ENCODE assay signal across 22 mouse cellular contexts in the genomic region with DNA sequence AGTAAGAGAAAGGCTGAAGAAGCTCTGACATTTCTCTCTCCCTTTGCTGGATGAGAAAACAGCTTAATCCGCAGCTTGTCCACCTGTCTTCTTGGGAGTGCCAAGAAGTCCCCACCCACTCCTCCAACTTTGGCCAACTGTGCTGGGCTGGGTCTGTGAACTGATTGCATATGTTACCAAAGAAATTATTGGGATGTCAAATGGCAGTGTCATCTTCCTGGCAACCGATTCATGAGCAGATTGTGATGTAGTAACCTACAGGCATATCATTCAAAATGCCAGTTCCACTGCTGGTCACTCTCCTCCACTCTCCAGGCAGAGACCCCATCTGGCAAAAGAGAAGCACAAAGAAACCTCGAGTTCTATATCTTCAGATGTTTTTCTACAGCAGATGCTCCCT.
DNase-seq lines count a peak whose midpoint lies in the region; ATAC-seq and TF ChIP-seq lines count a peak whose summit lies in the region.
"Had no signal": no experiment of that assay in that cellular context is flagged by ENCODE, and none has a peak within 500 bp of the region (broad histone marks: within the 10 kb centered on the region; RNA-seq: fewer than 3 reads in every experiment).

No protein-coding gene starts in this region.

- ATAC-seq in forebrain, embryonic 13.5 days, result peak; percentile 21; the same call in 1 of the 2 replicates
- peak; percentile 90 for ATAC-seq in hindbrain, postnatal 0 days
- ATAC-seq: intestine, embryonic 15.5 days; Patski had no signal

- no peak overlapping the region for H3K4me3 ChIP-seq in forebrain, embryonic 13.5 days
- H3K4me3 ChIP-seq in forebrain, embryonic 10.5 days, result no peak overlapping the region
- H3K4me3 ChIP-seq in hindbrain, postnatal 0 days (ENCODE audit: low read length), result no peak overlapping the region
- H3K4me3 ChIP-seq in hindbrain, embryonic 10.5 days, result no peak overlapping the region
- H3K4me3 ChIP-seq: embryonic facial prominence, embryonic 10.5 days; heart, embryonic 12.5 days; intestine, embryonic 15.5 days; left cerebral cortex, adult 2 months had no signal

- H3K27me3 ChIP-seq in forebrain, embryonic 13.5 days, result no peaks in the 10 kb centered on the region
- H3K27me3 ChIP-seq in forebrain, embryonic 10.5 days (ENCODE audit: poor library complexity, severe bottlenecking), result no peaks in the 10 kb centered on the region
- H3K27me3 ChIP-seq in hindbrain, postnatal 0 days (ENCODE audit: insufficient read depth, low read length), result no peaks in the 10 kb centered on the region
- no peaks in the 10 kb centered on the region for H3K27me3 ChIP-seq in hindbrain, embryonic 10.5 days (ENCODE audit: insufficient read depth, poor library complexity, severe bottlenecking)
- H3K27me3 ChIP-seq: heart, embryonic 12.5 days; intestine, embryonic 15.5 days had no signal

- H3K9ac ChIP-seq in forebrain, embryonic 13.5 days, result no peak overlapping the region
- H3K9ac ChIP-seq in hindbrain, postnatal 0 days (replicated peaks; ENCODE audit: low read length), result no peak overlapping the region
- H3K9ac ChIP-seq: heart, embryonic 12.5 days; intestine, embryonic 15.5 days had no signal

- WGBS in forebrain, embryonic 13.5 days, result 71% methylated on average over 3 of the region's 3 CpGs
- WGBS in forebrain, embryonic 10.5 days, result 76% methylated on average over 3 of the region's 3 CpGs
- WGBS in hindbrain, postnatal 0 days, result 61% methylated on average over 3 of the region's 3 CpGs
- WGBS in hindbrain, embryonic 10.5 days, result 82% methylated on average over 3 of the region's 3 CpGs

- no peaks in the 10 kb centered on the region for H3K4me1 ChIP-seq in forebrain, embryonic 13.5 days
- peaks cover 6% of the 10 kb centered on the region for H3K4me1 ChIP-seq in forebrain, embryonic 10.5 days
- no peaks in the 10 kb centered on the region for H3K4me1 ChIP-seq in hindbrain, postnatal 0 days (ENCODE audit: insufficient read depth, low read length)
- peaks cover 4% of the 10 kb centered on the region; the same call in 1 of the 2 replicates for H3K4me1 ChIP-seq in hindbrain, embryonic 10.5 days (replicated peaks)
- H3K4me1 ChIP-seq: embryonic facial prominence, embryonic 10.5 days; heart, embryonic 12.5 days; intestine, embryonic 15.5 days had no signal

- no peak overlapping the region for H3K27ac ChIP-seq in forebrain, embryonic 13.5 days
- H3K27ac ChIP-seq in forebrain, embryonic 10.5 days, result no peak overlapping the region
- H3K27ac ChIP-seq in hindbrain, postnatal 0 days, result no peak overlapping the region
- no peak overlapping the region for H3K27ac ChIP-seq in hindbrain, embryonic 10.5 days
- H3K27ac ChIP-seq: embryonic facial prominence, embryonic 10.5 days; intestine, embryonic 15.5 days; left cerebral cortex, adult 2 months had no signal

- H3K36me3 ChIP-seq in forebrain, embryonic 13.5 days (ENCODE audit: poor library complexity, severe bottlenecking), result no peaks in the 10 kb centered on the region
- H3K36me3 ChIP-seq in forebrain, embryonic 10.5 days (replicated peaks), result no peaks in the 10 kb centered on the region
- H3K36me3 ChIP-seq in hindbrain, postnatal 0 days (ENCODE audit: insufficient read depth, low read length), result no peaks in the 10 kb centered on the region
- H3K36me3 ChIP-seq in hindbrain, embryonic 10.5 days, result no peaks in the 10 kb centered on the region
- H3K36me3 ChIP-seq: embryonic facial prominence, embryonic 10.5 days; heart, embryonic 12.5 days; intestine, embryonic 15.5 days had no signal

- H3K9me3 ChIP-seq in forebrain, embryonic 13.5 days (replicated peaks), result no peaks in the 10 kb centered on the region
- H3K9me3 ChIP-seq in forebrain, embryonic 10.5 days, result no peaks in the 10 kb centered on the region
- H3K9me3 ChIP-seq in hindbrain, postnatal 0 days (ENCODE audit: low read length), result no peaks in the 10 kb centered on the region
- no peaks in the 10 kb centered on the region for H3K9me3 ChIP-seq in hindbrain, embryonic 10.5 days
- H3K9me3 ChIP-seq: embryonic facial prominence, embryonic 10.5 days; heart, embryonic 12.5 days; intestine, embryonic 15.5 days had no signal

- no peak overlapping the region for H3K4me2 ChIP-seq in forebrain, embryonic 13.5 days
- no peak overlapping the region for H3K4me2 ChIP-seq in hindbrain, postnatal 0 days (ENCODE audit: low read depth, low read length)
- H3K4me2 ChIP-seq: heart, embryonic 12.5 days; intestine, embryonic 15.5 days; liver, embryonic 11.5 days had no signal

- intact Hi-C loops in heart, postnatal 36 days (cut with DNase I), result no loop called here

- no peak for TF ChIP-seq CTCF in hindbrain, postnatal 0 days (IDR thresholded peaks at IDR 0.05; ENCODE audit: low read depth)

- DNase-seq in forebrain, embryonic 10.5 days (ENCODE audit: extremely low spot score, low spot score), result no peak
- peak; percentile 79 for DNase-seq in hindbrain, postnatal 0 days (ENCODE audit: low spot score)
- no peak for DNase-seq in hindbrain, embryonic 10.5 days (ENCODE audit: low spot score)
- peak; percentile 74 for DNase-seq in brain, adult 2 months (ENCODE audit: low read depth, low spot score)
- DNase-seq in cerebellum, adult 8-10 months, result peak; percentile 6
- DNase-seq in lung, postnatal 36 days, result no peak
- no peak for DNase-seq in heart, postnatal 36 days
- DNase-seq: adrenal gland, postnatal 10 days; heart, adult 11 months; heart, postnatal 14 days; kidney, adult 9 months; kidney, postnatal 36 days; lung, adult 2 months; retina, postnatal 1 day; right cerebral cortex, postnatal 4 days had no signal

Comparison
In these comparisons a context has a peak if more than half of its experiments do, and no peak if none do; other contexts are left out.
1. DNase-seq: peak in hindbrain, postnatal 0 days (single experiment), brain, adult 2 months (single experiment) and cerebellum, adult 8-10 months (single experiment); none in forebrain, embryonic 10.5 days (single experiment), hindbrain, embryonic 10.5 days (single experiment), lung, postnatal 36 days (single experiment) and heart, postnatal 36 days (0 of 2).